Mouse (Mus musculus): ENCODE data around the gene S100a4. TPM values are rescaled to one million over a fixed set of nuclear protein-coding genes. Genes with fewer than 3 reads are reported as not detected.

Gene S100a4
- polyA plus RNA-seq, 1 experiment from 2014 or later: 3.4 TPM

DNA sequence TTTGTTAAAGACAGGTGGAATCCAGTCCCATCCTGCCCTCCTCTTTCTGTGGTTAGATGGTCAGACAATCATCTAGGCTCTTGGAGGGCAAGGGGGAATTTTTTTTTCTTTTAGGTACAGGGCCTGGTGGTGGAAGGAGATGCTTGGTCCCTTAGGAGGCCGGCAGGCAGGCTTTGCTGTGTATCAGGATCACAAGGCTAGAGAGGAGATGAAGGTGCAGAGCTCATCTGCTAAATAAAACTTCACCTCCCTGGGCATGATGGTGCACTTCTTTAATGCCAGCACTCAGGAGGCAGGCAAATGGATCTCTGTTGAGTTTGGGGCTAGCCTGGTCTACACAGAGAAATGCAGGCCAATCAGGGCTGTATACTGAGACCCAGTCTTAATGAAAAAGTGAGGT lies 12.3 kb downstream of the S100a4 start:
- H3K9ac ChIP-seq (replicated peaks; ENCODE audit: low read length): no peak overlapping the region
- DNase-seq (ENCODE audit: low spot score) (no peak), ATAC-seq (replicated peaks; ENCODE audit: insufficient number of reproducible peaks, low FRiP score, low TSS enrichment, low read depth) (no peak)
- no peaks in the 10 kb centered on the region for H3K36me3 ChIP-seq (replicated peaks; ENCODE audit: control insufficient read depth, insufficient read depth, low read depth, low read length)
- H3K27ac ChIP-seq (replicated peaks; ENCODE audit: low read depth, low read length): no peak overlapping the region
- no peak overlapping the region for H3K4me3 ChIP-seq (ENCODE audit: low read depth, low read length)
- H3K9me3 ChIP-seq (replicated peaks; ENCODE audit: control insufficient read depth, low read length): no peaks in the 10 kb centered on the region
- 81% methylated on average over 1 of the region's 1 CpGs for WGBS
- no peaks in the 10 kb centered on the region for H3K4me1 ChIP-seq (ENCODE audit: control insufficient read depth, insufficient read depth, low read length)
- no peak overlapping the region for H3K4me2 ChIP-seq (ENCODE audit: low read depth, low read length)
- H3K27me3 ChIP-seq (ENCODE audit: control insufficient read depth, insufficient read depth, low read length): no peaks in the 10 kb centered on the region

DNA sequence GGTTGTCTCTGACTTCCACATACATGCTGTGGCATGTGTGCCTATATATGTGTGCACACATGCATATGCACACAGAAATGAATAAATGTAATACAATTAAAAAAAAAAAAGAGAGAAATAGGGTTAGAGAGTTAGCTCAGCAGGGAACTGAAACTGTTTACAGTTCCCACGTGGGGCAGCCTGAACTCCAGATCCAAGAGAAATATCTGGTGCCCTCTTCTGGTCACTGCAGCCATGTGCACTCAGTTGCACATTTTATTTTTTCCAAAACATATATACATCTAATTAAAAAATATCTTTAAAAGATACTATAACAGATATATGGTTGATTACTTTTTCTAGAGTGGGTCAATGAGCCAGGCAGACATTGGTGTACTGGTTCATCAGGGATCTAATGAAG lies 14.0 kb downstream of the S100a4 start:
- no peaks in the 10 kb centered on the region for H3K27me3 ChIP-seq (ENCODE audit: control insufficient read depth, insufficient read depth, low read length)
- H3K4me1 ChIP-seq (ENCODE audit: control insufficient read depth, insufficient read depth, low read length): no peaks in the 10 kb centered on the region
- no peaks in the 10 kb centered on the region for H3K9me3 ChIP-seq (replicated peaks; ENCODE audit: control insufficient read depth, low read length)
- H3K9ac ChIP-seq (replicated peaks; ENCODE audit: low read length): no peak overlapping the region
- ATAC-seq (replicated peaks; ENCODE audit: insufficient number of reproducible peaks, low FRiP score, low TSS enrichment, low read depth) (no peak), DNase-seq (ENCODE audit: low spot score) (no peak)
- no peak overlapping the region for H3K4me2 ChIP-seq (ENCODE audit: low read depth, low read length)
- H3K36me3 ChIP-seq (replicated peaks; ENCODE audit: control insufficient read depth, insufficient read depth, low read depth, low read length): no peaks in the 10 kb centered on the region
- H3K27ac ChIP-seq (replicated peaks; ENCODE audit: low read depth, low read length): no peak overlapping the region
- H3K4me3 ChIP-seq (ENCODE audit: low read depth, low read length): no peak overlapping the region
- 8% methylated on average over 1 of the region's 1 CpGs for WGBS

- H3K36me3 ChIP-seq (replicated peaks; ENCODE audit: control insufficient read depth, insufficient read depth, low read depth, low read length): no peaks in the 10 kb centered on the region
- ATAC-seq (replicated peaks; ENCODE audit: insufficient number of reproducible peaks, low FRiP score, low TSS enrichment, low read depth) (no peak), DNase-seq (ENCODE audit: low spot score) (no peak)
- WGBS: 53% methylated on average over 7 of the region's 7 CpGs
- no peak overlapping the region for H3K4me2 ChIP-seq (ENCODE audit: low read depth, low read length)
- H3K4me3 ChIP-seq (ENCODE audit: low read depth, low read length): no peak overlapping the region
- H3K9me3 ChIP-seq (replicated peaks; ENCODE audit: control insufficient read depth, low read length): no peaks in the 10 kb centered on the region
- H3K9ac ChIP-seq (replicated peaks; ENCODE audit: low read length): no peak overlapping the region
- no peak overlapping the region for H3K27ac ChIP-seq (replicated peaks; ENCODE audit: low read depth, low read length)
- no peaks in the 10 kb centered on the region for H3K4me1 ChIP-seq (ENCODE audit: control insufficient read depth, insufficient read depth, low read length)
- no peaks in the 10 kb centered on the region for H3K27me3 ChIP-seq (ENCODE audit: control insufficient read depth, insufficient read depth, low read length)
These were observed 18.0 kb downstream of the S100a4 start for GRCm38 (mm10) chr3:90621552-90621951.

- DNase-seq (ENCODE audit: low spot score): peak; percentile 66
- Histone ChIP-seq H3K4me3 (ENCODE audit: low read depth, low read length) (no peak overlapping the region), H3K9ac (replicated peaks; ENCODE audit: low read length) (no peak overlapping the region), H3K27ac (replicated peaks; ENCODE audit: low read depth, low read length) (no peak overlapping the region), H3K4me1 (ENCODE audit: control insufficient read depth, insufficient read depth, low read length) (no peaks in the 10 kb centered on the region), H3K4me2 (ENCODE audit: low read depth, low read length) (no peak overlapping the region), H3K36me3 (replicated peaks; ENCODE audit: control insufficient read depth, insufficient read depth, low read depth, low read length) (no peaks in the 10 kb centered on the region), H3K27me3 (ENCODE audit: control insufficient read depth, insufficient read depth, low read length) (no peaks in the 10 kb centered on the region), H3K9me3 (replicated peaks; ENCODE audit: control insufficient read depth, low read length) (no peaks in the 10 kb centered on the region)
- 0 out of 2 replicates have a peak, but pooled peaks have one; percentile 34 for ATAC-seq (replicated peaks; ENCODE audit: insufficient number of reproducible peaks, low FRiP score, low TSS enrichment, low read depth)
- 22% methylated on average over 2 of the region's 2 CpGs for WGBS
These were observed 20.0 kb downstream of the S100a4 start for GRCm38 (mm10) chr3:90623435-90624071.

- DNase-seq (ENCODE audit: low spot score) (no peak), ATAC-seq (replicated peaks; ENCODE audit: insufficient number of reproducible peaks, low FRiP score, low TSS enrichment, low read depth) (no peak)
- Histone ChIP-seq H3K36me3 (replicated peaks; ENCODE audit: control insufficient read depth, insufficient read depth, low read depth, low read length) (no peaks in the 10 kb centered on the region), H3K27ac (replicated peaks; ENCODE audit: low read depth, low read length) (no peak overlapping the region), H3K27me3 (ENCODE audit: control insufficient read depth, insufficient read depth, low read length) (no peaks in the 10 kb centered on the region), H3K9ac (replicated peaks; ENCODE audit: low read length) (no peak overlapping the region), H3K4me1 (ENCODE audit: control insufficient read depth, insufficient read depth, low read length) (no peaks in the 10 kb centered on the region), H3K4me3 (ENCODE audit: low read depth, low read length) (no peak overlapping the region), H3K4me2 (ENCODE audit: low read depth, low read length) (no peak overlapping the region), H3K9me3 (replicated peaks; ENCODE audit: control insufficient read depth, low read length) (no peaks in the 10 kb centered on the region)
- 77% methylated on average over 5 of the region's 5 CpGs for WGBS
These were observed 21.9 kb downstream of the S100a4 start for GRCm38 (mm10) chr3:90625496-90625895.

GRCm38 (mm10) chr3:90626266-90627021 lies 22.9 kb downstream of the S100a4 start:
- Histone ChIP-seq H3K27ac (replicated peaks; ENCODE audit: low read depth, low read length) (no peak overlapping the region), H3K9me3 (replicated peaks; ENCODE audit: control insufficient read depth, low read length) (no peaks in the 10 kb centered on the region), H3K4me2 (ENCODE audit: low read depth, low read length) (no peak overlapping the region), H3K27me3 (ENCODE audit: control insufficient read depth, insufficient read depth, low read length) (no peaks in the 10 kb centered on the region), H3K36me3 (replicated peaks; ENCODE audit: control insufficient read depth, insufficient read depth, low read depth, low read length) (no peaks in the 10 kb centered on the region), H3K9ac (replicated peaks; ENCODE audit: low read length) (no peak overlapping the region), H3K4me1 (ENCODE audit: control insufficient read depth, insufficient read depth, low read length) (no peaks in the 10 kb centered on the region), H3K4me3 (ENCODE audit: low read depth, low read length) (no peak overlapping the region)
- DNase-seq (ENCODE audit: low spot score): no peak
- no peak for ATAC-seq (replicated peaks; ENCODE audit: insufficient number of reproducible peaks, low FRiP score, low TSS enrichment, low read depth)
- WGBS: 74% methylated on average over 9 of the region's 9 CpGs

DNA sequence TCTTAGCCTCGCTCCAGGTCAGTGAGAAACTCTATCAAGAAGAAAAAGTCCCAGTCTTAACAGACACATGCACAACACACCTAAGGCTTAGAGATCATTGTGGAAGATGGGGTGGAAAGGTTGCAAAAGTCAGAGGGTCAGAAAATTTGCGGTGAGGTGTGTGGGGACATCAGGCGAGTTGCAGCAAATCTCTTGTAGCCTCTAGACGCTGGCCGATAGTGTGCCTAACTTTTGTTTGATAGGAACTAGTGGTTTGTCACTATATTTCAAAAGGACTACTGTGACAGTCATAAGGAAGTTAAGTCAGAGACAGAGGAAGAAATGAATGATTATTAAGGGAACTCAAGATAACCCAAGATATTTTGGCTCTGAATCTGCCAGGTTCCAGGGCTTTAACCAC lies 23.8 kb downstream of the S100a4 start:
- H3K36me3 ChIP-seq (replicated peaks; ENCODE audit: control insufficient read depth, insufficient read depth, low read depth, low read length): no peaks in the 10 kb centered on the region
- H3K27ac ChIP-seq (replicated peaks; ENCODE audit: low read depth, low read length): no peak overlapping the region
- H3K4me3 ChIP-seq (ENCODE audit: low read depth, low read length): no peak overlapping the region
- H3K9me3 ChIP-seq (replicated peaks; ENCODE audit: control insufficient read depth, low read length): no peaks in the 10 kb centered on the region
- H3K9ac ChIP-seq (replicated peaks; ENCODE audit: low read length): no peak overlapping the region
- ATAC-seq (replicated peaks; ENCODE audit: insufficient number of reproducible peaks, low FRiP score, low TSS enrichment, low read depth) (no peak), DNase-seq (ENCODE audit: low spot score) (no peak)
- no peaks in the 10 kb centered on the region for H3K4me1 ChIP-seq (ENCODE audit: control insufficient read depth, insufficient read depth, low read length)
- no peaks in the 10 kb centered on the region for H3K27me3 ChIP-seq (ENCODE audit: control insufficient read depth, insufficient read depth, low read length)
- no peak overlapping the region for H3K4me2 ChIP-seq (ENCODE audit: low read depth, low read length)
- WGBS: 91% methylated on average over 5 of the region's 5 CpGs

GRCm38 (mm10) chr3:90627807-90628206 lies 24.2 kb downstream of the S100a4 start:
- no peak for ATAC-seq (replicated peaks; ENCODE audit: insufficient number of reproducible peaks, low FRiP score, low TSS enrichment, low read depth)
- no peaks in the 10 kb centered on the region for H3K4me1 ChIP-seq (ENCODE audit: control insufficient read depth, insufficient read depth, low read length)
- H3K27ac ChIP-seq (replicated peaks; ENCODE audit: low read depth, low read length): no peak overlapping the region
- DNase-seq (ENCODE audit: low spot score): no peak
- H3K9ac ChIP-seq (replicated peaks; ENCODE audit: low read length): no peak overlapping the region
- H3K9me3 ChIP-seq (replicated peaks; ENCODE audit: control insufficient read depth, low read length): no peaks in the 10 kb centered on the region
- H3K4me2 ChIP-seq (ENCODE audit: low read depth, low read length): no peak overlapping the region
- no peaks in the 10 kb centered on the region for H3K27me3 ChIP-seq (ENCODE audit: control insufficient read depth, insufficient read depth, low read length)
- no peak overlapping the region for H3K4me3 ChIP-seq (ENCODE audit: low read depth, low read length)
- WGBS: 61% methylated on average over 4 of the region's 4 CpGs
- H3K36me3 ChIP-seq (replicated peaks; ENCODE audit: control insufficient read depth, insufficient read depth, low read depth, low read length): no peaks in the 10 kb centered on the region

Measured in embryonic facial prominence, embryonic 11.5 days (tissue).